Comparison of ENCODE assay signal across 15 mouse cellular contexts in genomic region chrX:130505626-130506025, GRCm38 (mm10).
DNase-seq lines count a peak whose midpoint lies in the region; ATAC-seq and TF ChIP-seq lines count a peak whose summit lies in the region.
"Had no signal": no experiment of that assay in that cellular context is flagged by ENCODE, and none has a peak within 500 bp of the region (broad histone marks: within the 10 kb centered on the region; RNA-seq: fewer than 3 reads in every experiment).

No protein-coding gene starts in this region.

- DNase-seq in forebrain, embryonic 10.5 days (ENCODE audit: extremely low spot score, low spot score) = no peak
- peak; percentile 6 for DNase-seq in embryo, embryonic 10.5 days (ENCODE audit: low spot score)
- no peak for DNase-seq in hindbrain, embryonic 14.5 days (ENCODE audit: low spot score)
- DNase-seq in midbrain, postnatal 0 days (ENCODE audit: low spot score) = peak; percentile 1
- DNase-seq in urinary bladder, adult 2 months (ENCODE audit: low spot score) = no peak
- no peak for DNase-seq in adrenal gland, postnatal 25 days
- DNase-seq in cerebellum, adult 18-20 months = no peak
- DNase-seq: cerebellum, postnatal 10 days; kidney, adult 8-10 months; liver, postnatal 0 days had no signal

- H3K9ac ChIP-seq in forebrain, embryonic 12.5 days = no peak overlapping the region
- no peak overlapping the region for H3K9ac ChIP-seq in hindbrain, embryonic 14.5 days
- H3K9ac ChIP-seq in midbrain, postnatal 0 days (replicated peaks; ENCODE audit: low read length, poor library complexity, severe bottlenecking) = no peak overlapping the region
- H3K9ac ChIP-seq: embryonic facial prominence, embryonic 15.5 days; limb, embryonic 13.5 days; liver, postnatal 0 days had no signal

- WGBS in forebrain, embryonic 12.5 days = 19% methylated on average over 5 of the region's 5 CpGs
- 29% methylated on average over 5 of the region's 5 CpGs for WGBS in forebrain, embryonic 10.5 days
- 18% methylated on average over 5 of the region's 5 CpGs for whole genome bisulfite sequencing in hindbrain, embryonic 14.5 days
- WGBS in midbrain, postnatal 0 days = 26% methylated on average over 5 of the region's 5 CpGs

- TF ChIP-seq CTCF in midbrain, postnatal 0 days (IDR thresholded peaks at IDR 0.05) = no peak

- no peak overlapping the region for H3K27ac ChIP-seq in forebrain, embryonic 12.5 days
- H3K27ac ChIP-seq in forebrain, embryonic 10.5 days = no peak overlapping the region
- H3K27ac ChIP-seq in hindbrain, embryonic 14.5 days = no peak overlapping the region
- no peak overlapping the region for H3K27ac ChIP-seq in midbrain, postnatal 0 days (ENCODE audit: low read depth, low read length)
- H3K27ac ChIP-seq: embryonic facial prominence, embryonic 15.5 days; limb, embryonic 13.5 days; macrophage had no signal

- no peaks in the 10 kb centered on the region for H3K27me3 ChIP-seq in forebrain, embryonic 12.5 days
- peaks cover 56% of the 10 kb centered on the region for H3K27me3 ChIP-seq in forebrain, embryonic 10.5 days (ENCODE audit: poor library complexity, severe bottlenecking)
- no peaks in the 10 kb centered on the region; the same call in 1 of the 2 replicates for H3K27me3 ChIP-seq in hindbrain, embryonic 14.5 days (ENCODE audit: control insufficient read depth, insufficient read depth, low read length)
- H3K27me3 ChIP-seq in midbrain, postnatal 0 days (ENCODE audit: insufficient read depth, low read length) = no peaks in the 10 kb centered on the region
- H3K27me3 ChIP-seq: embryonic facial prominence, embryonic 15.5 days; limb, embryonic 13.5 days had no signal

- H3K4me3 ChIP-seq in forebrain, embryonic 12.5 days (replicated peaks) = no peak overlapping the region
- no peak overlapping the region for H3K4me3 ChIP-seq in forebrain, embryonic 10.5 days
- H3K4me3 ChIP-seq in hindbrain, embryonic 14.5 days (replicated peaks; ENCODE audit: low read length) = no peak overlapping the region
- no peak overlapping the region for H3K4me3 ChIP-seq in midbrain, postnatal 0 days (ENCODE audit: low read depth, low read length)
- H3K4me3 ChIP-seq: embryonic facial prominence, embryonic 15.5 days; limb, embryonic 13.5 days; myocyte had no signal

- no peaks in the 10 kb centered on the region for H3K9me3 ChIP-seq in forebrain, embryonic 12.5 days
- H3K9me3 ChIP-seq in forebrain, embryonic 10.5 days = no peaks in the 10 kb centered on the region
- no peaks in the 10 kb centered on the region for H3K9me3 ChIP-seq in hindbrain, embryonic 14.5 days (ENCODE audit: control insufficient read depth, low read length)
- no peaks in the 10 kb centered on the region for H3K9me3 ChIP-seq in midbrain, postnatal 0 days (ENCODE audit: low read length)
- H3K9me3 ChIP-seq: embryonic facial prominence, embryonic 15.5 days; limb, embryonic 13.5 days had no signal

- no peak overlapping the region for H3K4me2 ChIP-seq in forebrain, embryonic 12.5 days
- H3K4me2 ChIP-seq in hindbrain, embryonic 14.5 days (replicated peaks) = no peak overlapping the region
- no peak overlapping the region for H3K4me2 ChIP-seq in midbrain, postnatal 0 days (ENCODE audit: low read depth, low read length, poor library complexity, severe bottlenecking)
- H3K4me2 ChIP-seq: embryonic facial prominence, embryonic 15.5 days; limb, embryonic 13.5 days had no signal

- peaks cover 6% of the 10 kb centered on the region for H3K4me1 ChIP-seq in forebrain, embryonic 12.5 days
- H3K4me1 ChIP-seq in forebrain, embryonic 10.5 days = peaks cover 19% of the 10 kb centered on the region
- H3K4me1 ChIP-seq in hindbrain, embryonic 14.5 days (replicated peaks; ENCODE audit: control insufficient read depth, insufficient read depth, low read length) = peaks cover 7% of the 10 kb centered on the region; the same call in 1 of the 2 replicates
- no peaks in the 10 kb centered on the region for H3K4me1 ChIP-seq in midbrain, postnatal 0 days (ENCODE audit: insufficient read depth, low read length)
- H3K4me1 ChIP-seq: embryonic facial prominence, embryonic 15.5 days; limb, embryonic 13.5 days had no signal

- peak; percentile 64; the same call in 1 of the 2 replicates for ATAC-seq in forebrain, embryonic 12.5 days (ENCODE audit: low FRiP score)
- peak; percentile 24; the same call in 1 of the 2 replicates for ATAC-seq in hindbrain, embryonic 14.5 days (ENCODE audit: low FRiP score)
- ATAC-seq in midbrain, postnatal 0 days (ENCODE audit: low FRiP score) = no peak
- ATAC-seq: liver, postnatal 0 days had no signal

- no peaks in the 10 kb centered on the region for H3K36me3 ChIP-seq in forebrain, embryonic 12.5 days (replicated peaks)
- no peaks in the 10 kb centered on the region for H3K36me3 ChIP-seq in forebrain, embryonic 10.5 days (replicated peaks)
- no peaks in the 10 kb centered on the region for H3K36me3 ChIP-seq in hindbrain, embryonic 14.5 days (replicated peaks; ENCODE audit: control insufficient read depth, insufficient read depth)
- H3K36me3 ChIP-seq in midbrain, postnatal 0 days (ENCODE audit: insufficient read depth, low read length) = no peaks in the 10 kb centered on the region
- H3K36me3 ChIP-seq: embryonic facial prominence, embryonic 15.5 days; limb, embryonic 13.5 days had no signal

Comparison
In these comparisons a context has a peak if more than half of its experiments do, and no peak if none do; other contexts are left out.
1. DNase-seq: peak in embryo, embryonic 10.5 days (single experiment) and midbrain, postnatal 0 days (single experiment); none in forebrain, embryonic 10.5 days (single experiment), hindbrain, embryonic 14.5 days (single experiment), urinary bladder, adult 2 months (single experiment), adrenal gland, postnatal 25 days (single experiment) and cerebellum, adult 18-20 months (0 of 2).